Mouse (Mus musculus): ENCODE data around the gene Neurog1. TPM values are rescaled to one million over a fixed set of nuclear protein-coding genes. Genes with fewer than 3 reads are reported as not detected.

Neurog1 gene
- total RNA-seq, 2 experiments from 2014 or later: not detected

GRCm38 (mm10) chr13:56258196-56259020 is 6.4 kb upstream of the Neurog1 start:
- DNase-seq (ENCODE audit: low spot score): no peak

- no peak for DNase-seq (ENCODE audit: low spot score)
Observed at GRCm38 (mm10) chr13:56257469-56258153, 5.6 kb upstream of the Neurog1 start.

GRCm38 (mm10) chr13:56256716-56257299 is 4.8 kb upstream of the Neurog1 start:
- no peak for DNase-seq (ENCODE audit: low spot score)

GRCm38 (mm10) chr13:56253379-56253778 is 1.4 kb upstream of the Neurog1 start:
- DNase-seq (ENCODE audit: low spot score): no peak

- DNase-seq (ENCODE audit: low spot score): no peak
Observed at GRCm38 (mm10) chr13:56252783-56253182, 820 bp upstream of the Neurog1 start.

GRCm38 (mm10) chr13:56251176-56251923 is 613 bp downstream of the Neurog1 start:
- DNase-seq (ENCODE audit: low spot score): no peak

- no peak for DNase-seq (ENCODE audit: low spot score)
Observed at GRCm38 (mm10) chr13:56250551-56251161, 1.3 kb downstream of the Neurog1 start.

- no peak for DNase-seq (ENCODE audit: low spot score)
Observed at GRCm38 (mm10) chr13:56249593-56250341, 2.2 kb downstream of the Neurog1 start.

GRCm38 (mm10) chr13:56243104-56243503 is 8.9 kb downstream of the Neurog1 start:
- no peak for DNase-seq (ENCODE audit: low spot score)

- no peak for DNase-seq (ENCODE audit: low spot score)
Observed at GRCm38 (mm10) chr13:56240012-56240770, 11.8 kb downstream of the Neurog1 start.

- no peak for DNase-seq (ENCODE audit: low spot score)
Observed at GRCm38 (mm10) chr13:56237905-56238304, 14.1 kb downstream of the Neurog1 start.

GRCm38 (mm10) chr13:56236194-56236593 is 15.8 kb downstream of the Neurog1 start:
- DNase-seq (ENCODE audit: low spot score): no peak

GRCm38 (mm10) chr13:56228790-56229189 is 23.2 kb downstream of the Neurog1 start:
- DNase-seq (ENCODE audit: low spot score): no peak

GRCm38 (mm10) chr13:56226175-56226954 is 25.6 kb downstream of the Neurog1 start:
- no peak for DNase-seq (ENCODE audit: low spot score)

GRCm38 (mm10) chr13:56223625-56224024 is 28.3 kb downstream of the Neurog1 start:
- no peak for DNase-seq (ENCODE audit: low spot score)

- no peak for DNase-seq (ENCODE audit: low spot score)
Observed at GRCm38 (mm10) chr13:56222849-56223246, 29.1 kb downstream of the Neurog1 start.

- no peak for DNase-seq (ENCODE audit: low spot score)
Observed at GRCm38 (mm10) chr13:56221995-56222848, 29.7 kb downstream of the Neurog1 start.
